Mouse (Mus musculus) embryonic fibroblast, embryonic 13.5 days (primary cell): ENCODE data around the gene Agap1.

Experiments
- CTCF ChIP-seq: IDR thresholded peaks from 2 replicates; pipeline ENCODE4 v1.5.1; 2011; ENCODE audit warnings: mild to moderate bottlenecking, control low read depth, low read length, moderate library complexity, borderline replicate concordance; ENCODE audit not compliant: insufficient read depth
- POLR2A ChIP-seq: IDR thresholded peaks from 2 replicates; pipeline ENCODE4 v1.6.1; 2011; ENCODE audit warnings: low read depth, mild to moderate bottlenecking, control low read depth, low read length, moderate library complexity

- TF ChIP-seq POLR2A (no peak), CTCF (no peak)
These were observed 469.0 kb downstream of the Agap1 start for GRCm38 (mm10) chr1:89923642-89924020.
